Mouse (Mus musculus) embryonic facial prominence, embryonic 13.5 days (tissue): Measurements from ENCODE around the gene Slc35f6. TPM values are rescaled to one million over a fixed set of nuclear protein-coding genes. Genes with fewer than 3 reads are reported as not detected.

Source experiments
- microRNA-seq: library from miRNA; unstranded; fragments of <30 nt; microRNA quantifications from one replicate; pipeline ENCODE4, GENCODE M21; 2016
- polyA plus RNA-seq: library from polyadenylated mRNA; unstranded; fragments of >200 nt; fragmentation: Nextera tagmentation; extraction: Ambion mirVana; gene quantifications from 2 replicates; pipeline ENCODE4 v1.2.1, GENCODE M21; 2015

Gene Slc35f6
- polyA plus RNA-seq, 1 experiment from 2014 or later, result 25.0 TPM

Small RNA genes within 50 kb of the gene (microRNA-seq; reads per million reads assigned to microRNA genes)
- gene Mir5625, result not detected

Other genes starting within 250 kb of the Slc35f6 start
- 0.94 and 1.1 TPM in 2 replicates for gene Otof, start 186.0 kb upstream of the Slc35f6 start, polyA plus RNA-seq
- gene 1700001C02Rik, start 181.9 kb upstream of the Slc35f6 start, polyA plus RNA-seq, result not detected in 2 replicates
- gene Cib4, start 102.1 kb upstream of the Slc35f6 start, polyA plus RNA-seq, result not detected in 2 replicates
- 0.51 and 0.63 TPM in 2 replicates for gene Kcnk3, start 59.8 kb upstream of the Slc35f6 start, polyA plus RNA-seq
- 270 and 318 TPM in 2 replicates for gene Cenpa, start 18.8 kb downstream of the Slc35f6 start, polyA plus RNA-seq
- 7.5 and 10.4 TPM in 2 replicates for gene Dpysl5, start 63.6 kb downstream of the Slc35f6 start, polyA plus RNA-seq
- 23.9 and 25.8 TPM in 2 replicates for gene Mapre3, start 166.7 kb downstream of the Slc35f6 start, polyA plus RNA-seq
- 71.1 and 82.2 TPM in 2 replicates for gene Tmem214, start 220.1 kb downstream of the Slc35f6 start, polyA plus RNA-seq
- 28.6 and 32.8 TPM in 2 replicates for gene Agbl5, start 240.8 kb downstream of the Slc35f6 start, polyA plus RNA-seq